Comparison of ENCODE assay signal across 8 mouse cellular contexts in the genomic region with DNA sequence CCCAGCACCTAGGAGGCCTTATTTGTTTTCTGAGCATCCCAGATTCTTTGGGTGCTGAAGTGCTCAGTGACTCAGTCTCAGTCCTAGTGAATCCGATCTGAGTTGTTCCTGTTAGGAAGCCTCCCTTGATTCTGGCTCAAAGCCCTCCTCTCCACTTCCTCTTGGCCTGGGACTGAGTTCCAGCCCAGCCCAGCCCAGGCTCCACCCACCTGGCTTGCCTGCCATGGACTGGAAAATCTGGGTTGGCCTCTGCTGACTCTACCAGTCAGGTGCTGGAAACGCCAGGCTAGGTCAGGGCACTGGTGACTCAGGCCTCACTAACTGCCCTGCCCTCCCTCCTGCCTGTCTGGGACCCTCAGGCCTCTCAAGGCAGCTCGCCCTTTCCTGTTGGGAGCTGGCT. TPM values are rescaled to one million over a fixed set of nuclear protein-coding genes. Genes with fewer than 3 reads are reported as not detected.
DNase-seq lines count a peak whose midpoint lies in the region; ATAC-seq and TF ChIP-seq lines count a peak whose summit lies in the region.

No protein-coding gene starts in this region.

- H3K27ac ChIP-seq in heart, embryonic 15.5 days = peak overlapping the region; percentile 57
- peak overlapping the region; percentile 76 for H3K27ac ChIP-seq in stomach, postnatal 0 days (replicated peaks)
- no peak overlapping the region for H3K27ac ChIP-seq in hindbrain, embryonic 14.5 days
- no peak overlapping the region for H3K27ac ChIP-seq in hindbrain, embryonic 11.5 days (ENCODE audit: low read depth, low read length)

- no peaks in the 10 kb centered on the region for H3K9me3 ChIP-seq in heart, embryonic 15.5 days (replicated peaks)
- H3K9me3 ChIP-seq in stomach, postnatal 0 days (ENCODE audit: control insufficient read depth, low read length) = no peaks in the 10 kb centered on the region
- no peaks in the 10 kb centered on the region for H3K9me3 ChIP-seq in hindbrain, embryonic 14.5 days (ENCODE audit: control insufficient read depth, low read length)
- no peaks in the 10 kb centered on the region for H3K9me3 ChIP-seq in hindbrain, embryonic 11.5 days (ENCODE audit: control insufficient read depth, low read length)

- peak; percentile 13 to 61 for DNase-seq in spleen, postnatal 4 days (ENCODE audit: low spot score in 2 of 2)
- DNase-seq in spleen, adult 12 weeks (ENCODE audit: low spot score) = no peak
- peak; percentile 45 to 61 for DNase-seq in cerebellum, postnatal 25 days
- DNase-seq in left cerebral cortex, adult 9 months (ENCODE audit: low spot score in 2 of 2) = peak; percentile 3 to 50
- peak; percentile 93 for DNase-seq in stomach, postnatal 0 days (ENCODE audit: low spot score)
- DNase-seq in hindbrain, embryonic 14.5 days (ENCODE audit: low spot score) = no peak
- DNase-seq in hindbrain, embryonic 11.5 days (ENCODE audit: low spot score) = no peak

- H3K4me1 ChIP-seq in heart, embryonic 15.5 days (replicated peaks) = peaks cover 20% of the 10 kb centered on the region
- 0 out of 2 replicates have a peak, but pooled peaks cover 3% of the 10 kb centered on the region for H3K4me1 ChIP-seq in stomach, postnatal 0 days (replicated peaks; ENCODE audit: control insufficient read depth, insufficient read depth)
- 0 out of 2 replicates have a peak, but pooled peaks cover 4% of the 10 kb centered on the region for H3K4me1 ChIP-seq in hindbrain, embryonic 14.5 days (replicated peaks; ENCODE audit: control insufficient read depth, insufficient read depth, low read length)
- H3K4me1 ChIP-seq in hindbrain, embryonic 11.5 days (replicated peaks; ENCODE audit: control insufficient read depth, insufficient read depth, low read length) = no peaks in the 10 kb centered on the region; the same call in 1 of the 2 replicates

- no peak overlapping the region for H3K9ac ChIP-seq in heart, embryonic 15.5 days
- H3K9ac ChIP-seq in stomach, postnatal 0 days (ENCODE audit: low read length) = no peak overlapping the region
- H3K9ac ChIP-seq in hindbrain, embryonic 14.5 days = no peak overlapping the region
- no peak overlapping the region for H3K9ac ChIP-seq in hindbrain, embryonic 11.5 days (ENCODE audit: low read depth, low read length)

- H3K4me2 ChIP-seq in heart, embryonic 15.5 days = no peak overlapping the region
- H3K4me2 ChIP-seq in stomach, postnatal 0 days (replicated peaks; ENCODE audit: low read depth) = no peak overlapping the region
- no peak overlapping the region for H3K4me2 ChIP-seq in hindbrain, embryonic 14.5 days (replicated peaks)
- H3K4me2 ChIP-seq in hindbrain, embryonic 11.5 days (replicated peaks; ENCODE audit: low read depth, low read length) = no peak overlapping the region

- TF ChIP-seq EP300 in stomach, postnatal 0 days (optimal IDR thresholded peaks at IDR 0.05) = peak; percentile 31

- H3K36me3 ChIP-seq in heart, embryonic 15.5 days = peaks cover 73% of the 10 kb centered on the region
- H3K36me3 ChIP-seq in stomach, postnatal 0 days (ENCODE audit: control insufficient read depth, insufficient read depth, low read length) = peaks cover 52% of the 10 kb centered on the region
- H3K36me3 ChIP-seq in hindbrain, embryonic 14.5 days (replicated peaks; ENCODE audit: control insufficient read depth, insufficient read depth) = peaks cover 84% of the 10 kb centered on the region
- H3K36me3 ChIP-seq in hindbrain, embryonic 11.5 days (ENCODE audit: control insufficient read depth, insufficient read depth, low read length) = peaks cover 41% of the 10 kb centered on the region

- 61% methylated on average over 3 of the region's 3 CpGs for WGBS in heart, embryonic 15.5 days
- 44% methylated on average over 3 of the region's 3 CpGs for WGBS in stomach, postnatal 0 days
- 91% methylated on average over 3 of the region's 3 CpGs for WGBS in hindbrain, embryonic 14.5 days
- 84% methylated on average over 3 of the region's 3 CpGs for WGBS in hindbrain, embryonic 11.5 days

- no peak overlapping the region for H3K4me3 ChIP-seq in heart, embryonic 15.5 days
- no peak overlapping the region for H3K4me3 ChIP-seq in stomach, postnatal 0 days (ENCODE audit: low read depth, low read length)
- no peak overlapping the region for H3K4me3 ChIP-seq in hindbrain, embryonic 14.5 days (replicated peaks; ENCODE audit: low read length)
- no peak overlapping the region for H3K4me3 ChIP-seq in hindbrain, embryonic 11.5 days (ENCODE audit: low read depth, low read length)

- H3K27me3 ChIP-seq in heart, embryonic 15.5 days = no peaks in the 10 kb centered on the region
- no peaks in the 10 kb centered on the region for H3K27me3 ChIP-seq in stomach, postnatal 0 days (ENCODE audit: control insufficient read depth, insufficient read depth, low read length)
- H3K27me3 ChIP-seq in hindbrain, embryonic 14.5 days (ENCODE audit: control insufficient read depth, insufficient read depth, low read length) = no peaks in the 10 kb centered on the region
- H3K27me3 ChIP-seq in hindbrain, embryonic 11.5 days (ENCODE audit: control insufficient read depth, insufficient read depth, low read length) = no peaks in the 10 kb centered on the region

- peak; percentile 74 for ATAC-seq in heart, embryonic 15.5 days (replicated peaks; ENCODE audit: insufficient number of reproducible peaks, insufficient read depth, low FRiP score, low read depth)
- ATAC-seq in stomach, postnatal 0 days (ENCODE audit: low FRiP score, low TSS enrichment) = peak; percentile 90
- no peak for ATAC-seq in hindbrain, embryonic 14.5 days (ENCODE audit: low FRiP score)
- ATAC-seq in hindbrain, embryonic 11.5 days (ENCODE audit: low FRiP score) = no peak

- 0 out of 2 replicates have a peak, but pooled peaks have one; percentile 2 for TF ChIP-seq CTCF in stomach, postnatal 0 days (IDR thresholded peaks at IDR 0.05; ENCODE audit: low read depth)

RNA-seq across cellular contexts. Expression of gene Llgl1, which starts 8.1 kb away (rescaled TPM):
- polyA plus RNA-seq in heart, embryonic 15.5 days (2015; fragmentation: Nextera tagmentation; extraction: Ambion mirVana) = 25.2 and 35.4 TPM in 2 replicates
- polyA plus RNA-seq in stomach, postnatal 0 days (2015; fragmentation: Nextera tagmentation; extraction: Ambion mirVana) = 13.6 and 14.4 TPM in 2 replicates
- 43.8 and 46.1 TPM in 2 replicates for polyA plus RNA-seq in hindbrain, embryonic 14.5 days (2014; fragmentation: Nextera tagmentation; extraction: Ambion mirVana)
- polyA plus RNA-seq in hindbrain, embryonic 11.5 days (2014; fragmentation: Nextera tagmentation; extraction: Ambion mirVana) = 70.4 and 85.8 TPM in 2 replicates

RNA-seq across cellular contexts. Expression of gene Flii, which starts 19.4 kb away (rescaled TPM):
- polyA plus RNA-seq in heart, embryonic 15.5 days (2015; fragmentation: Nextera tagmentation; extraction: Ambion mirVana) = 66.3 and 85.1 TPM in 2 replicates
- 51.1 and 54.1 TPM in 2 replicates for polyA plus RNA-seq in stomach, postnatal 0 days (2015; fragmentation: Nextera tagmentation; extraction: Ambion mirVana)
- polyA plus RNA-seq in hindbrain, embryonic 14.5 days (2014; fragmentation: Nextera tagmentation; extraction: Ambion mirVana) = 62.7 and 64.3 TPM in 2 replicates
- 54.5 and 59.7 TPM in 2 replicates for polyA plus RNA-seq in hindbrain, embryonic 11.5 days (2014; fragmentation: Nextera tagmentation; extraction: Ambion mirVana)

RNA-seq across cellular contexts. Expression of gene Mief2, which starts 20.5 kb away (rescaled TPM):
- polyA plus RNA-seq in heart, embryonic 15.5 days (2015; fragmentation: Nextera tagmentation; extraction: Ambion mirVana) = 16.5 and 18.1 TPM in 2 replicates
- 8.5 and 9.8 TPM in 2 replicates for polyA plus RNA-seq in stomach, postnatal 0 days (2015; fragmentation: Nextera tagmentation; extraction: Ambion mirVana)
- polyA plus RNA-seq in hindbrain, embryonic 14.5 days (2014; fragmentation: Nextera tagmentation; extraction: Ambion mirVana) = 25.6 and 28.0 TPM in 2 replicates
- polyA plus RNA-seq in hindbrain, embryonic 11.5 days (2014; fragmentation: Nextera tagmentation; extraction: Ambion mirVana) = 11.8 and 12.0 TPM in 2 replicates

Comparison
In these comparisons a context has a peak if more than half of its experiments do, and no peak if none do; other contexts are left out.
1. DNase-seq: peak in spleen, postnatal 4 days (2 of 2), cerebellum, postnatal 25 days (2 of 2), left cerebral cortex, adult 9 months (2 of 2) and stomach, postnatal 0 days (single experiment); none in spleen, adult 12 weeks (single experiment), hindbrain, embryonic 14.5 days (single experiment) and hindbrain, embryonic 11.5 days (single experiment).
2. ATAC-seq: peak in heart, embryonic 15.5 days (single experiment) and stomach, postnatal 0 days (single experiment); none in hindbrain, embryonic 14.5 days (single experiment) and hindbrain, embryonic 11.5 days (single experiment).
3. H3K27ac ChIP-seq: peak in heart, embryonic 15.5 days (single experiment) and stomach, postnatal 0 days (single experiment); none in hindbrain, embryonic 14.5 days (single experiment) and hindbrain, embryonic 11.5 days (single experiment).